Mouse (Mus musculus): ENCODE results near the gene Arpp21.
"Not testable (repeated sequence)": the region's sequence is repeated elsewhere in the genome, so short reads cannot be mapped to it uniquely, and the experiment has no call there.

Gene Arpp21

GRCm38 (mm10) chr9:112100841-112101595 lies 134.7 kb downstream of the Arpp21 start:
- no peak for DNase-seq

GRCm38 (mm10) chr9:112098267-112098666 lies 137.5 kb downstream of the Arpp21 start:
- DNase-seq = no peak

GRCm38 (mm10) chr9:112095708-112096107 lies 140.0 kb downstream of the Arpp21 start:
- no peak for DNase-seq

GRCm38 (mm10) chr9:112095198-112095597 lies 140.5 kb downstream of the Arpp21 start:
- DNase-seq = no peak

GRCm38 (mm10) chr9:112078903-112079302 lies 156.8 kb downstream of the Arpp21 start:
- DNase-seq = no peak

- no peak for DNase-seq
Measured at GRCm38 (mm10) chr9:112078453-112078852, 157.3 kb downstream of the Arpp21 start.

- DNase-seq = no peak
Measured at GRCm38 (mm10) chr9:112075273-112075672, 160.5 kb downstream of the Arpp21 start.

GRCm38 (mm10) chr9:112074872-112075271 lies 160.9 kb downstream of the Arpp21 start:
- no peak for DNase-seq

GRCm38 (mm10) chr9:112071368-112071767 lies 164.4 kb downstream of the Arpp21 start:
- DNase-seq = no peak

- DNase-seq = no peak
Measured at GRCm38 (mm10) chr9:112070961-112071360, 164.8 kb downstream of the Arpp21 start.

GRCm38 (mm10) chr9:112068250-112068649 lies 167.5 kb downstream of the Arpp21 start:
- no peak for DNase-seq

GRCm38 (mm10) chr9:112060696-112061425 lies 174.9 kb downstream of the Arpp21 start:
- no peak for DNase-seq

GRCm38 (mm10) chr9:112054807-112055381 lies 180.8 kb downstream of the Arpp21 start:
- DNase-seq = no peak

GRCm38 (mm10) chr9:112047903-112048467 lies 187.8 kb downstream of the Arpp21 start:
- DNase-seq = no peak

GRCm38 (mm10) chr9:112040566-112040965 lies 195.2 kb downstream of the Arpp21 start:
- no peak for DNase-seq

- DNase-seq = no peak
Measured at GRCm38 (mm10) chr9:112037732-112038131, 198.0 kb downstream of the Arpp21 start.

GRCm38 (mm10) chr9:112033840-112034239 lies 201.9 kb downstream of the Arpp21 start:
- not testable (repeated sequence) for DNase-seq

GRCm38 (mm10) chr9:112032169-112032568 lies 203.6 kb downstream of the Arpp21 start:
- DNase-seq = no peak

GRCm38 (mm10) chr9:112023562-112024015 lies 212.1 kb downstream of the Arpp21 start:
- no peak for DNase-seq

GRCm38 (mm10) chr9:112023111-112023510 lies 212.6 kb downstream of the Arpp21 start:
- DNase-seq = no peak

All from thymus, postnatal 25 days (tissue).